Mouse (Mus musculus) embryonic facial prominence, embryonic 11.5 days (tissue): ENCODE measurements around the gene Tubb4a. TPM values are rescaled to one million over a fixed set of nuclear protein-coding genes. Genes with fewer than 3 reads are reported as not detected.

Experiments used
- ATAC-seq: fragments of 200-750 bp; cut with Nextera tagmentation; replicated peaks from 2 replicates; pipeline ENCODE4 v1.8.0; 2017; ENCODE audit warnings: low read depth; ENCODE audit not compliant: insufficient number of reproducible peaks, low FRiP score, low TSS enrichment
- DNase-seq: peaks from one replicate; pipeline ENCODE4 v3.0.0-alpha.2; 2015; ENCODE audit warnings: low spot score
- H3K27ac ChIP-seq: fragments of 300-500 bp; sonication (generic); replicated peaks from 2 replicates; pipeline ENCODE4 v1.5.1; 2014; ENCODE audit warnings: mild to moderate bottlenecking, low read depth, low read length, control low read depth
- H3K27me3 ChIP-seq: fragments of 300-500 bp; sonication (generic); 2 replicates; pipeline ENCODE4 v1.6.1; 2014; ENCODE audit warnings: mild to moderate bottlenecking, low read length, moderate library complexity, mixed read lengths; ENCODE audit not compliant: control insufficient read depth, insufficient read depth
- H3K36me3 ChIP-seq: fragments of 300-500 bp; sonication (generic); replicated peaks from 2 replicates; pipeline ENCODE4 v1.6.1; 2014; ENCODE audit warnings: low read depth, mild to moderate bottlenecking, low read length, moderate library complexity, mixed read lengths; ENCODE audit not compliant: control insufficient read depth, insufficient read depth
- H3K4me1 ChIP-seq: fragments of 300-500 bp; sonication (generic); 2 replicates; pipeline ENCODE4 v1.6.1; 2014; ENCODE audit warnings: low read length, mixed read lengths; ENCODE audit not compliant: control insufficient read depth, insufficient read depth
- H3K4me2 ChIP-seq: fragments of 300-500 bp; sonication (generic); 2 replicates; pipeline ENCODE4 v1.6.1; 2014; ENCODE audit warnings: low read depth, mild to moderate bottlenecking, control low read depth, low read length, moderate library complexity
- H3K4me3 ChIP-seq: fragments of 300-500 bp; sonication (generic); 2 replicates; pipeline ENCODE4 v1.5.1; 2014; ENCODE audit warnings: low read depth, low read length, control low read depth
- H3K9ac ChIP-seq: fragments of 300-500 bp; sonication (generic); replicated peaks from 2 replicates; pipeline ENCODE4 v1.6.1; 2014; ENCODE audit warnings: mild to moderate bottlenecking, control low read depth, low read length
- H3K9me3 ChIP-seq: fragments of 300-500 bp; sonication (generic); replicated peaks from 2 replicates; pipeline ENCODE4 v1.6.1; 2016; ENCODE audit warnings: mild to moderate bottlenecking, low read length, inconsistent platforms, mixed read lengths; ENCODE audit not compliant: control insufficient read depth
- WGBS: fragments of 180-500 bp; shearing (Covaris S2); extraction: QIAGEN DNeasy Blood & Tissue Kit; methylation state at CpG from one replicate; pipeline ENCODE4 v1.1.7; 2014; 5-methylcytosine and 5-hydroxymethylcytosine counted together
- polyA plus RNA-seq: library from polyadenylated mRNA; unstranded; fragments of >200 nt; fragmentation: Nextera tagmentation; extraction: Ambion mirVana; gene quantifications from 2 replicates; pipeline ENCODE4 v1.2.1, GENCODE M21; 2014

The Tubb4a gene
- polyA plus RNA-seq, 1 experiment from 2014 or later: 39.9 TPM

DNA sequence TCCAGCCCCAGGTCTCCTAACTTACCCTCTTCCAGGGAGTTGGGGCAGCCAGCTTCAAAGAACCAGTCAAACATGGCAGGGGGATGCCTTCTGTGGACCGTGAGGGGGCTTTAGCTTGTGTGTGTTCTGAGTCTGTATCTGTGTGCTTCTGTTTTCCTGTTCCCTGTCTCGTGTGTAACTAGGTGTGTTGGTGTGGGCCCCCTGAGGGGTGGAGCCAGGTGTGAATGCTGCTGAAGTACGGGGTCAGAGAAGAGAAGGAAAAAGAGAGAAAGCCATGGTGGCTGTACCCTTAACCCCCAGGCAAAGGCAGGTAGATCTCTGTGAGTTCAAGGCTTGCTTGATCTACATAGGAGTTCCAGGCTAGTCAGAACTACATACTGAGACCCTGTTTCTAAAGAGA, 10.7 kb downstream of the Tubb4a start:
- H3K36me3 ChIP-seq: no peaks in the 10 kb centered on the region
- no peak overlapping the region for H3K9ac ChIP-seq
- no peaks in the 10 kb centered on the region for H3K27me3 ChIP-seq
- no peak overlapping the region for H3K4me3 ChIP-seq
- DNase-seq: no peak
- WGBS: 51% methylated on average over 3 of the region's 3 CpGs
- H3K4me1 ChIP-seq: no peaks in the 10 kb centered on the region
- no peak overlapping the region for H3K27ac ChIP-seq
- ATAC-seq: no peak
- no peak overlapping the region for H3K4me2 ChIP-seq
- no peaks in the 10 kb centered on the region for H3K9me3 ChIP-seq

DNA sequence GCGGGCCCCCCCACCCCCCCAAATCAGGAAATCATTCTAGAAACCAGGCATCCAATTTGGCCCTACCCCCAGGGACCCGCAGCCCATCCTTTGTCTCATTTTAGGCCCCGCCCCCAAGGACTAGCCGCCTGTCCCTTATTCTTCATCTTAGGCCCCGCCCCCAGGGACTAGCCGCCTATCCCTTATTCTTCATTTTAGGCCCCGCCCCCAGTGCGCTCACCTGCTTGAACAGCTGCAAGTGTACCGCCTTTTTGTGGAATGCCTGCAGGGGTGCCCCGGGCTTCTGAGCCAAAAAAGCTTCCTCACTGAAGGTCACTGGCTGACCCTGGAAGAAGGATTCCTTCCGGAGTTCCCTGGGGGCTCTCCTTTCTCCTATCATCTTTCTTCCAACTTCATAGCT, 16.9 kb downstream of the Tubb4a start:
- Histone ChIP-seq H3K4me2 (peak overlapping the region; percentile 23; the same call in 1 of the 2 replicates), H3K4me3 (peak overlapping the region; percentile 12; the same call in 1 of the 2 replicates), H3K36me3 (no peaks in the 10 kb centered on the region), H3K27me3 (no peaks in the 10 kb centered on the region), H3K9me3 (no peaks in the 10 kb centered on the region), H3K9ac (no peak overlapping the region), H3K4me1 (no peaks in the 10 kb centered on the region), H3K27ac (no peak overlapping the region)
- ATAC-seq (0 out of 2 replicates have a peak, but pooled peaks have one; percentile 42), DNase-seq (peak; percentile 72)
- WGBS: 2% methylated on average over 11 of the region's 11 CpGs

DNA sequence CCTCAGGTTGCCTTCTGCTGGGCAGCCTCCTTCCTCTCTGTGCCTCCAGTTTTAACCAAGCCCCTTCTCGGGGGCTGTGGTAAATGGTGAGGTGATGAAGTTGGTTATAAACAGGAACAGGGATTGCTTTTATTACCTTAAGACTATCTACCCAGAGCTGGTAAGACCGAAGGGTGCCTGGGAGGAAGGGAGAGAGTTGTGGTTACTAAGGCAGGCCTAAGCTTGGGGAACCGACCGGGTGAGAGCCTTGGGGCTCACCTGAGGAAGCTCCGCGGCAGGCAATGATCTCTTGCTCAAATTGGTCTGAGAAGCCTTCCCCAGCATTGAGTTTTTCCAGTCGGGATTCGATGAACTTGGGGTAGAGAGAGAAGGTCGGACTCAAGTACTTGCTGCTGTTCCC, 17.3 kb downstream of the Tubb4a start:
- peak overlapping the region; percentile 12 for H3K4me3 ChIP-seq
- no peak overlapping the region for H3K27ac ChIP-seq
- no peak for DNase-seq

DNA sequence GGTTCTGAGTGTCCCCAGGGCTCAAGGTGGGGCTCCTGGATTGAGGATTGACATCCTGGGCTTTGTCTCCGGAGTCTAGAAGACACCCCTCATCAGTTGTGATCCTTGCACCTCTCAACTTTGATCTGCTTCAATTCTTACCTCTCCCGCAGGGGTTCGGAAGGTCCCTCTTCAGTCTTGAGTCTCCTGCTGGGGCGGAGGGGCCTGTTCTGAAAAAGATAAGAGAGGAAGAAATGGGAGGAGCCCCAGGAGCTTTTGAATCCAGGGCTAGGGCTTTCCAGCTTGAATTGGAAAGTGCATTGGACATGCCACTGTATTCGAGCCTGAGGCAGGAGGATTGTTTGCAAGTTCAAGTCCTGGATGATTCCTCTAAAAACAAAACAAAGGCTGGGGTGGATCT, 20.7 kb downstream of the Tubb4a start:
- DNase-seq: no peak
- Histone ChIP-seq H3K4me2 (no peak overlapping the region), H3K4me3 (no peak overlapping the region), H3K9me3 (no peaks in the 10 kb centered on the region), H3K9ac (no peak overlapping the region), H3K36me3 (no peaks in the 10 kb centered on the region), H3K27ac (no peak overlapping the region), H3K27me3 (peaks cover 13% of the 10 kb centered on the region), H3K4me1 (peaks cover 2% of the 10 kb centered on the region)
- 59% methylated on average over 5 of the region's 5 CpGs for WGBS
- ATAC-seq: no peak

More for the DNA sequence above, 17.3 kb downstream of the Tubb4a start:
- Histone ChIP-seq H3K36me3 (no peaks in the 10 kb centered on the region), H3K9ac (no peak overlapping the region), H3K4me1 (no peaks in the 10 kb centered on the region), H3K9me3 (no peaks in the 10 kb centered on the region), H3K4me2 (peak overlapping the region; percentile 23), H3K27me3 (no peaks in the 10 kb centered on the region)
- WGBS: 10% methylated on average over 9 of the region's 9 CpGs
- no peak for ATAC-seq

DNA sequence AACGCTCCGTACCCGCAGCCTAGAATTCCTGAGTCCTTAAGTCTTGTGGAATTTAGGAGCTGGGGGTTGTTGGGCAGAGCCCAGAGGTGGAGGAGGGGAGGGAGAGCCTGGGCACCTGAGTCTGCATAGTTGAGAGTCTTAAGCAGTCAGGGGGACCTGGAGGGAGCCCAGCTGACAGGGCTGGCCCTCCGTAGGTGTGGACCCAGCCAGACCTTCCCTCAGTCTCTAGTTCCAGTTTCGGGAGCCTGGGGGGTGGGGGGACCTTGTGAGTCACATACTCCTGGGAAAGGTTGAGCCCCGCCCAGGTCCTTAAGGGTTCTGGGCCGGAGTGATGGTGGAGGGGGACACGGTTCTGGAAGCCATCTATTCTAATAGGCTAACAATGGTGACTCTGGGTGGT, 24.6 kb downstream of the Tubb4a start:
- Histone ChIP-seq H3K4me1 (peaks cover 3% of the 10 kb centered on the region), H3K4me2 (no peak overlapping the region; the same call in 1 of the 2 replicates), H3K4me3 (no peak overlapping the region), H3K9me3 (no peaks in the 10 kb centered on the region), H3K9ac (no peak overlapping the region), H3K27ac (no peak overlapping the region), H3K36me3 (no peaks in the 10 kb centered on the region), H3K27me3 (peaks cover 24% of the 10 kb centered on the region)
- no peak for ATAC-seq
- WGBS: 6% methylated on average over 8 of the region's 8 CpGs
- DNase-seq: no peak

DNA sequence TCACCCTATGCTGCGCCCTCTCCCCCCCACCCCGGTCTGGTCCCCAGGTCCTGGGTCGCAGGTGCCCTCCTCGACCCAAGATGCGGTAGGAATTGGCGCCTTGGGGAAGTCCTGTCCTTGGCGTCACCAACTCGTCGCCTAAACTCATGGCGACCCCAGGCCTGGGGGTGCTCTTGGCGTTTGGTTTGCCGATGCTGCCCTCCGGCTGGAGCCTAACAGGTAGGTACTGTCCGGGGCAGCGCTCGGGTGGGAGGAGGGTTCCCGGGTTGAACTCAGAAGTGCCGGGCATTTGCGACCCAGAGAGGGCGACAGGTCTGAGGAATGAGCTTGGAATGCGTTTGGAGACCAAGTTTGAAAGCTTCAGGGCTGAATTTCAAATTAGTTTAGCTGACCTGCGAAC, 25.0 kb downstream of the Tubb4a start:
- H3K4me2 ChIP-seq: peak overlapping the region; percentile 19
- WGBS: 1% methylated on average over 22 of the region's 22 CpGs
- no peaks in the 10 kb centered on the region for H3K9me3 ChIP-seq
- peaks cover 3% of the 10 kb centered on the region for H3K4me1 ChIP-seq
- ATAC-seq (no peak), DNase-seq (no peak)
- peak overlapping the region; percentile 26 for H3K4me3 ChIP-seq
- no peak overlapping the region for H3K9ac ChIP-seq
- H3K36me3 ChIP-seq: no peaks in the 10 kb centered on the region
- H3K27ac ChIP-seq: no peak overlapping the region
- H3K27me3 ChIP-seq: peaks cover 24% of the 10 kb centered on the region

DNA sequence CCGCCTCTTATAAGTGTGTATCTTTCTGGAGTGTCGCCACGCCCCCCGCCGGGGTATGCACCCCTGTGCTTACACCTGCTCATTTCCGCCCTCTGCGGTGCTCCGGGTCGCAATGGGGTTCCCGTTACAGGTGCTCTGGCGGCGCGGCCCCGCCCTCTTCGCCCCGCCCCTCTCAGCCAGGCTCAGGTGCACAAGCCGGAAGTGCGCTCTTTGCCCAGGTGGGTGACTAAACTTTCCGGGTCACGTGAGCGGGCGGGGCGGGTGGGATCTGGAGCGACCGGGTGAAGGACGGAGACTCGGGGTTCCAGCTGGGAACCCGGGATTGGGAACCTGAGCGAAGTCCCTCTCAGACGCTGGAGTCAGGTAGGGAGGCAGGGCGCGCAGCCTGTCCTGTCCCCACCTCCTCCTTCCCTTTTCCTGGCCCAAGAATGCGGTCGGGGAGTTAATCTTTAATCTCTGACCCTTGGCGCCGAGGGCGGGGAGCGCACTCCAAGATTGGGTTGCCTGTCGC, 25.5 kb downstream of the Tubb4a start:
- Histone ChIP-seq H3K4me1 (peaks cover 3% of the 10 kb centered on the region), H3K4me3 (peak overlapping the region; percentile 26), H3K9ac (no peak overlapping the region), H3K9me3 (no peaks in the 10 kb centered on the region), H3K27ac (no peak overlapping the region), H3K27me3 (peaks cover 24% of the 10 kb centered on the region), H3K36me3 (no peaks in the 10 kb centered on the region), H3K4me2 (peak overlapping the region; percentile 19; the same call in 1 of the 2 replicates)
- WGBS: 2% methylated on average over 39 of the region's 39 CpGs
- DNase-seq (peak; percentile 23), ATAC-seq (no peak)

DNA sequence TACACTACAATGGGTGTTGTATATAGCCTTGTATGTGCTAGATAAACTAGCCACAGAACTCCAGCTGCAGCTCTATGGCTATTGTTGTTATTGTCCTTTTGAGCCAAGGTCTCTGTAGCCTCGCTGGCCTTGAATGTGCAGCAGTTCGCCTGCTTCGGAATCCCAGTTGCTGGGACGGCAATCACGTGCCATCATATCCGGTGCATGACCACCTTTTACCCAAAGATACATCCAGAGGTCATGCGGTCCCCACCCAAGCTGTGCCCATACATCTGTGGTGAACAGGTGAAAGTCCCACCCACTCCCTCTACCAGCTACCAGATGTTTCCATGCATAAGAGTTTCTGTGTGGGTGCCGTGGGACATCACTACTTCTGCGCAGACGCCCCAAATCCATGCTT, 26.5 kb downstream of the Tubb4a start:
- 38% methylated on average over 10 of the region's 10 CpGs for WGBS
- no peak for DNase-seq

More for the DNA sequence above, 26.5 kb downstream of the Tubb4a start:
- Histone ChIP-seq H3K9ac (no peak overlapping the region), H3K27ac (no peak overlapping the region), H3K4me1 (peaks cover 3% of the 10 kb centered on the region), H3K36me3 (no peaks in the 10 kb centered on the region), H3K27me3 (peaks cover 24% of the 10 kb centered on the region), H3K4me3 (no peak overlapping the region; the same call in 1 of the 2 replicates), H3K9me3 (no peaks in the 10 kb centered on the region), H3K4me2 (no peak overlapping the region)
- ATAC-seq: no peak
